Mouse (Mus musculus) layer of hippocampus, postnatal 36 days (tissue): Measurements from ENCODE around the gene Cd300ld. TPM values are rescaled to one million over a fixed set of nuclear protein-coding genes. Genes with fewer than 3 reads are reported as not detected.
"Not testable (repeated sequence)": the region's sequence is repeated elsewhere in the genome, so short reads cannot be mapped to it uniquely, and the experiment has no call there.

Experiments
- DNase-seq, 2 experiments: peaks; one replicate each; pipeline ENCODE4 v3.0.0; 2022
- total RNA-seq, 2 experiments: library from RNA; stranded (reverse); gene quantifications; 2 replicates each; pipeline ENCODE4 v1.2.3; 2021

The Cd300ld gene
- under 1 TPM in 1 of 2 experiments, not detected in 1; 0.20 TPM for total RNA-seq

DNA sequence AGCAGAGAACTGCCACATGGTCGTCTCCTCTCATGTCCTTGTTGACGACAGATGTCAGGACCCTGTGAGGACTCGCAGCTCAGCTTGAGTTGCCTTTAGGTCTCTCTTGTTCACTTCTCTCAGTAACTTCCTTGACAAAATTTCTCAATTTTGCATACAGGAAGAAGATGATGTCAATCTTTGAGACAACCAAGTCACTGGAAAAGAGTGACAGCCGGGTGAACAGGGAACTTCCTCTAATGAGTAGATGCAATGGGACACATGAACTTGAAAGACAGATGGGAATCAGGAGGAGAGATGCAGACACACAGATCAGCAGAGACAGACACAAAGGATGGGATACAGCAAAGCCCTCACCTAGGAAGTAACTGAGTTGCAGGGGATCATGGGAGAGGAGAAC lies at the start of gene Cd300ld:
Cd300ld (minus strand) TSS at position 130 of the 400 bp plus-strand sequence.
- DNase-seq: no peak

- not testable (repeated sequence) for DNase-seq
Observed at GRCm38 (mm10) chr11:115037669-115038068, 47.9 kb upstream of the Cd300ld start, which contains the start of gene Cd300ld5. Cd300ld5 (minus strand) TSS chr11:115037769.

DNA sequence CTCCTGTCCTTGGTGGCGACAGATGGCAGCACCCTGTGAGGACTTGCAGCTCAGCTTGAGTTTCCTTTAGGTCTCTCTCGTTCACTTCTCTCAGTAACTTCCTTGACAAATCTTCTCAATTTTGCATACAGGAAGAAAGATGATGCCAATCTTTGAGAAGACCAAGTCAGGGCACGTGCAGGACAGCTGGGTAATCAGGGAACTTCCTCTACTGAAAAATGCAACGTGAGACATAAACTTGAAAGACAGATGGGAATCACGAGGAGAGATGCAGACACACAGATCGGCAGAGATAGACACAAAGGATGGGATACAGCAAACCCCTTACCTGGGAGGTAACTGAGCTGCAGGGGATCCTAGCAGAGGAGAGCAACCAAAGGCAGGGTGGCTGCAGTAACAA lies 37.2 kb upstream of the Cd300ld start, which contains the start of gene Cd300ld4:
Cd300ld4 (minus strand) TSS at position 101 of the 400 bp plus-strand sequence.
- not testable (repeated sequence) for DNase-seq

DNA sequence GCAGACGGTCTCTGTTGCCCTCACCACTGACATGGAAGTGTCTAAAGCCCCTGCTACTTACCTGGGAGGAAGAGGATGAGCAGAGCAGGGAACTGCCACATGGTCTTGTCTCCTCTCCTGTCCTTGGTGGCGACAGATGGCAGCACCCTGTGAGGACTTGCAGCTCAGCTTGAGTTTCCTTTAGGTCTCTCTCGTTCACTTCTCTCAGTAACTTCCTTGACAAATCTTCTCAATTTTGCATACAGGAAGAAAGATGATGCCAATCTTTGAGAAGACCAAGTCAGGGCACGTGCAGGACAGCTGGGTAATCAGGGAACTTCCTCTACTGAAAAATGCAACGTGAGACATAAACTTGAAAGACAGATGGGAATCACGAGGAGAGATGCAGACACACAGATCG lies 26.4 kb upstream of the Cd300ld start, which contains the start of gene Cd300ld2:
Cd300ld2 (minus strand) TSS at position 101 of the 400 bp plus-strand sequence.
- not testable (repeated sequence) for DNase-seq

- DNase-seq: no peak
Observed at GRCm38 (mm10) chr11:115004070-115004469, 14.3 kb upstream of the Cd300ld start.

- DNase-seq: no peak
Observed at GRCm38 (mm10) chr11:115001474-115002040, 11.8 kb upstream of the Cd300ld start, which contains the start of gene Cd300c2. Cd300c2 (minus strand) TSS chr11:115001880.

DNA sequence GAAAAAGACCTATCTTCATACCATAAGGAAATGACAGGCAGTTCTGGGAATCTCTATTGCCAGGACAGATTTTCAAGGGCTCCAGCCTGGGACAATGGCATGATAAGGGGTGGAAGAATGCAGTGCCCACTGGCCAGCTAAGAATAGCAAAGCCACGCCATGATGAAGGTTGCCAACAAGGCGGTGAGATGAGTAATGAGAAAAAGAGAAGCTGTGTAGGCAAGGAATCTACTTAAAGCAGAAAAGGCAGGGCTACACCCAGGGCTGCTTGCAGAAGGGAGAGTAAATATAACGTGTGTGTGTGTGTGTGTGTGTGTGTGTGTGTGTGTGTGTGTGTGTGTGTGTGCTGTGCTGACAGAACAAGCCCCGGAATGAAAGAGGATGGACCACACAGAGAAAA lies 7.9 kb downstream of the Cd300ld start:
- DNase-seq: no peak

GRCm38 (mm10) chr11:114972726-114973125 lies 17.0 kb downstream of the Cd300ld start:
- DNase-seq: no peak

DNA sequence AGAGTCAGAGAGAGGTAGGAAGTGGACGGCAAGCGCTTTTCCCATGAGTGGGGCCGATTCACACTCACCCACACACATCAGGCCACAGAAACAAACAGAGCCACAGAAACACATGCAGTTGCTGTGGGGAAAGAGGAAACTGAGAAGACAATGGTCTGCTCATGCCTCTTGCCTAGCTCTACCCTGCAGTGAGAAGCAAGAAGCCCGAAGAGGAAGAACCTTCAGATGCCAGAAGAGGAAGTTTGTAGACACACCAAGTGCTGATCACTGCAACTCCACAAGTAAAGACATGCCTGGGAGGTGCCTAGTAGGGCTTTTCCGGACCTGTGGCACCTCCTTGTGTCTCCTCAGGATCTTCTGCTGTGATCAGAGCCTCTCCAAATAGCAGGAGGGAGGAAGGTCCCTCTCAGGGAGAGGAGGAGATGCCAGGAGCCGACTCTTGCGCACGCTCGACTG lies 20.9 kb downstream of the Cd300ld start, which contains the start of gene Cd300c:
Cd300c (minus strand) TSS at position 406 of the 456 bp plus-strand sequence.
- no peak for DNase-seq

DNA sequence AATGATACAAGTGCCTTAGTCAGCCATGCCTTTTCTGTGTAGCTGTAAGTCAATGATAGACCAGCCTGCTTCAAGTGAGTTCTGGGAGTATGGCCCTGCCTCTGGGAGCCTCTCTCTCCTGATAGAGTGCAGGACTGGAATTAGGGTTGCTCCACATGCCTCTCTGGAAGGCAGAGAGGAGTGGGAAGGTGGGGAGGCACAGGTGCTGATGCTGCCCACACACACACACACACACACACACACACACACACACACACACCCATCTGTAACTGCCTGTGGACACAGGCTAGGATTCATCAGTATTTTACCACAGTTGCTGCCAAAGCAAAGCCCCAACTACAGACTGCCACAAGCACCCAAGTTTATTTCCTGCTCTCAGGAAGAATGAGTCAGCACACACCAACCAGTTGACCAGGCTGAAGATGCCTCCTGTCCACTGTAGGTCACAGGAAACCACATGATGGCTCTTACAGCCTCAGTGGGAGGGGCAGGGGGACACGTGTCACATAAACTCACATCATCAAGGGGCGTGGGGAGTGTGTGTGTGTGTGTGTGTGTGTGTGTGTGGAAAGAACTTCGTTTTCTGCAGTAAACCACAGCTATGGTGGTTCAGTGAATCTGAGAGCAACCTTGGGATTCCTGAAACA lies 24.4 kb downstream of the Cd300ld start:
- no peak for DNase-seq

- no peak for DNase-seq
Observed at GRCm38 (mm10) chr11:114960369-114960768, 29.4 kb downstream of the Cd300ld start.

DNA sequence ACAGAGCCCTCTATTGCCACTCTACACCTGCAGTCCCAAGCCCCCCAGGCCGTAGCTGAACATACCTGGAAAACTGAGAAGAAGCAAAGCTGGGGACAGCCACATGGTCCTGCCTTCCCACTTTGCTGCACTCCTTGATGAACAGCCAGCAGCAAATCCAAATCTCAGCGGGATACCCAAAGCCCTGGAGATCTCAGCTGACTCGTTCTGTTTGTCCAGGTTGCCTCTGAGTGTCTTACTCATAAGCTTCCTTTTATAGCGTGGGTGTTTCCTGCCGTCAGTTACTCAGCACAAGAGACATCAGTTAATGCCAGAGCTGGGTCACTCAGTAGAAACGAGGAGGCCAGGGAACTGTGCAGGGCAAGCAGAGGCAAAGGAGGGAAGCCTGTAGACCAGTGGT lies 55.6 kb downstream of the Cd300ld start, which contains the start of gene Cd300lb:
Cd300lb (minus strand) TSS at position 243 of the 400 bp plus-strand sequence.
- DNase-seq: no peak

DNA sequence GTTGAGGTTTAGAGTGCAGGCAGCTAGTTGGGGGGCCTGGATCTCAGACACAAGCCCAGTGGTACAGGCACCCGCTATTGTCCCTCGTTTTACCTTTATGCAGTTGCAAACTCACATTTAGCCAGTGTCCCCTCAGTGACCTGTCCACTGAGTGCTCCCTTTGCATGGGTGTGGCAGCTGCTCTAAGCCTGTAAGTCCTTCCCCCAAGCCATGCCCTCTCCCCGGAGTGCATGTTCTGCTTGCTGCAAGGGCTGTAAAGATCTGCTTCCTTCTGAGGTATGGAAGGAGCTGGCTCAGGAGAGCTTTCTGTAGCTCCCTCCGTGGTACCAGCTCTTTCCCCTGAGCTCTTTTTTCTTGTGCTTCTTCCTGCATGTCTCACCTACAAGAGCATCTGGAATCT lies 56.1 kb downstream of the Cd300ld start:
- no peak for DNase-seq

Other genes starting within 250 kb of the Cd300ld start
- 1 to 10 TPM; 4.0 to 6.1 TPM for gene Kif19a, start 224.5 kb downstream of the Cd300ld start, total RNA-seq
- gene Btbd17, start 194.0 kb downstream of the Cd300ld start, total RNA-seq: 10 to 100 TPM; 24.1 to 24.6 TPM
- not detected for gene Gpr142, start 191.0 kb downstream of the Cd300ld start, total RNA-seq
- gene Gprc5c, start 138.8 kb downstream of the Cd300ld start, total RNA-seq: 1 to 10 TPM; 3.6 to 5.1 TPM
- gene Cd300a, start 99.9 kb downstream of the Cd300ld start, total RNA-seq: under 1 TPM; 0.40 to 0.56 TPM
- gene Cd300lb, start 55.5 kb downstream of the Cd300ld start, total RNA-seq: not detected
- gene Cd300c, start 20.8 kb downstream of the Cd300ld start, total RNA-seq: not detected
- 1 to 10 TPM; 3.3 to 3.7 TPM for gene Cd300c2, start 12.0 kb upstream of the Cd300ld start, total RNA-seq
- gene Cd300ld2, start 26.3 kb upstream of the Cd300ld start, total RNA-seq: not detected
- gene Cd300ld4, start 37.1 kb upstream of the Cd300ld start, total RNA-seq: 1 to 10 TPM in 1 of 2 experiments, under 1 TPM in 1; 0.60 to 2.3 TPM
- 1 to 10 TPM in 1 of 2 experiments, not detected in 1; 1.8 TPM for gene Cd300ld5, start 47.8 kb upstream of the Cd300ld start, total RNA-seq
- gene Cd300ld3, start 58.5 kb upstream of the Cd300ld start, total RNA-seq: not detected
- not detected for gene Cd300e, start 72.3 kb upstream of the Cd300ld start, total RNA-seq
- gene Rab37, start 101.5 kb upstream of the Cd300ld start, total RNA-seq: 1 to 10 TPM; 2.3 to 2.7 TPM
- gene Cd300lf, start 144.1 kb upstream of the Cd300ld start, total RNA-seq: under 1 TPM; 0.22 to 0.58 TPM
- 10 to 100 TPM; 72.1 to 73.7 TPM for gene Slc9a3r1, start 173.4 kb upstream of the Cd300ld start, total RNA-seq
- 10 to 100 TPM; 16.7 to 19.1 TPM for gene Tmem104, start 197.6 kb upstream of the Cd300ld start, total RNA-seq
- 10 to 100 TPM; 21.7 to 24.1 TPM for gene Nat9, start 197.9 kb upstream of the Cd300ld start, total RNA-seq